Mouse (Mus musculus): ENCODE measurements around the gene Hmga1b. TPM values are rescaled to one million over a fixed set of nuclear protein-coding genes. Genes with fewer than 3 reads are reported as not detected.
"Not testable (repeated sequence)": the region's sequence is repeated elsewhere in the genome, so short reads cannot be mapped to it uniquely, and the experiment has no call there.

Gene Hmga1b
- polyA plus RNA-seq, 1 experiment from 2014 or later, result 3.0 TPM

DNA sequence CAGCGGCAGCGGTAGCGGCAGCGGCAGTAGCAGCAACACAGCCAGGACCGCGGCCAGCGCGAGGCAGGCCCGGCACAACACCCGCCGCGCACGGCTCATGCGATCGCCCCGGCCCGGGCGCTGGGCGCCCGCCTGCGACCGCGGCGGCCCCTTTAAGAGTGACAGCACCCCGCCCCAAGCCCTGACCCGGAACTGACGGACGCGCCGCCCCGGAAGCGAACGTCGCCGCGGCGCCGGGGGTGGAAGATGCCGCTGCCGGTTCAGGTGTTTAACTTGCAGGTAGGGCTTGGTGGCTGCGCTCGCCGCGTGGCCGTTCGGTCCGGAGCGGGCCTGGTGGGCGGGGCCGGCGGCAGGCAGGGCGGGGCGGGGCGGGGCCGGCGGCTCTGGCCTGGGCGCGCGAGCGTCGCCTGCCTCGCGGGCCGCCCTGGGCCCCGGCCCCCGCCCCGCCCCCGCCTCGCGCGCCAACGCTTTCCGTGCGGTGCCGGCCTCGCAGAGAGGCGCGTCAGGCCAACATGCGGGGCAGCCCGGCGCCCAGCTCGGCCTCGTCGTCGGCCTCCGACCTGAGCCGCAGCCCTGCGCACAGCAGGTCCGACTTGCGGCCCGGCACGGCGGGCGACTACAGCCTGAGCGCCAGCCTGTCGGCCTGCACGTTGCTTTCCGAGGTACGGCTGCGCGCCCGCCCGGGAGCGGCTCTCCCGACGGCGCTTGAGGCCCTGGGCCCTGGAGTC, 21.6 kb downstream of the Hmga1b start, which contains the start of the genes Rfng and Gps1:
Gene Rfng (minus strand): TSS at position 144 of the 728 bp plus-strand sequence.
Gene Gps1 (plus strand): TSS at position 209 of the 728 bp plus-strand sequence.
- no peaks in the 10 kb centered on the region for H3K27me3 ChIP-seq (replicated peaks; ENCODE audit: control insufficient read depth, insufficient read depth, low read length)
- peak; percentile 91 for ATAC-seq (ENCODE audit: low read depth)
- peak within 1 kb of the TSS; percentile 74 for H3K27ac ChIP-seq (replicated peaks; ENCODE audit: low read depth, low read length)
- 0% methylated on average over 34 of the region's 107 CpGs for WGBS
- peaks cover 10% of the 10 kb centered on the region for H3K4me1 ChIP-seq (ENCODE audit: control insufficient read depth, insufficient read depth, low read length)
- H3K4me2 ChIP-seq (ENCODE audit: low read depth, low read length), result peak within 1 kb of the TSS; percentile 95
- no peaks in the 10 kb centered on the region for H3K9me3 ChIP-seq (ENCODE audit: control insufficient read depth, low read length)
- peak within 1 kb of the TSS; percentile 92 for H3K4me3 ChIP-seq (ENCODE audit: low read depth, low read length)
- peak; percentile 89 for DNase-seq (ENCODE audit: low spot score)
- H3K36me3 ChIP-seq (ENCODE audit: control insufficient read depth, insufficient read depth, low read length), result peaks cover 55% of the 10 kb centered on the region
- peak within 1 kb of the TSS; percentile 92 for H3K9ac ChIP-seq (ENCODE audit: low read depth, low read length)

DNA sequence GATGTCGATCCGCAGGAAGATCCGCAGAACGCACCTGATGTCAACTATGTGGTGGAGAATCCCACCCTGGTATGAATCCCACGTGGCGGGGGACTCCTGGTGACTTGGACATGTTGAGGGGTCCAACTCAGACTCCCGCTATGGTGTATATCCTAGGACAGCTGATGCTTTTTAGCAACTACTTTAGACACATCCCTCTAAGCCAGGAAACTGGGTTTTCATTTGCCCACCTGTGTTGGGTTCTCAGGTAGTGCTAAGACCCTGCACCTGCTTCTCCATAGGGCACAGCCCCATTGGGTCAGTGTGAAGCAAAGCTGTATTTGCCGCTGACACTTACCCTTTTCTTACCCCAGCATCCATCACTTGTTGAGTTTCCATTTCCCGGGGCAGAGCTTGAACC, 22.6 kb downstream of the Hmga1b start:
- WGBS, result 44% methylated on average over 9 of the region's 9 CpGs
- ATAC-seq (ENCODE audit: low read depth), result no peak

DNA sequence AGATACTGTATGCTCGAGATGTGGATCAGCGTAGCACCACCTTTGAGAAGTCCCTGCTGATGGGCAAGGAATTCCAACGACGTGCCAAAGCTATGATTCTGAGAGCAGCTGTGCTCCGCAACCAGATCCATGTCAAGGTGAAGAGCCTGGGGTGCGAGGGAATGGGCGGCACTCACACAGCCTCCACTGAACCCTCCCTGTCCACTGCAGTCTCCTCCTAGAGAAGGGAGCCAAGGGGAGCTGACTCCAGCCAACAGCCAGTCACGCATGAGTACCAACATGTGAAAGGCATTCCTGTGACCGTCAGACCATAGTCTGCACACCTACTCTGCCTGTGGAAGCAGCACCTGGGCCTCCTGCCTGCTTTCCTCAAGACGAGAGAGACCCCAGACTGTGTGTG, 25.9 kb downstream of the Hmga1b start:
- peaks cover 77% of the 10 kb centered on the region for H3K36me3 ChIP-seq (ENCODE audit: control insufficient read depth, insufficient read depth, low read length)
- WGBS, result 92% methylated on average over 9 of the region's 10 CpGs
- not testable (repeated sequence) for H3K9me3 ChIP-seq (ENCODE audit: control insufficient read depth, low read length); H3K4me2 ChIP-seq (ENCODE audit: low read depth, low read length); H3K9ac ChIP-seq (ENCODE audit: low read depth, low read length); H3K27me3 ChIP-seq (replicated peaks; ENCODE audit: control insufficient read depth, insufficient read depth, low read length); DNase-seq (ENCODE audit: low spot score); H3K27ac ChIP-seq (replicated peaks; ENCODE audit: low read depth, low read length); H3K4me3 ChIP-seq (ENCODE audit: low read depth, low read length); H3K4me1 ChIP-seq (ENCODE audit: control insufficient read depth, insufficient read depth, low read length); ATAC-seq (ENCODE audit: low read depth)

More for the DNA sequence above, 22.6 kb downstream of the Hmga1b start:
- H3K36me3 ChIP-seq (ENCODE audit: control insufficient read depth, insufficient read depth, low read length), result peaks cover 57% of the 10 kb centered on the region
- peak overlapping the region; percentile 92 for H3K4me3 ChIP-seq (ENCODE audit: low read depth, low read length)
- H3K27ac ChIP-seq (replicated peaks; ENCODE audit: low read depth, low read length), result no peak overlapping the region
- no peak for DNase-seq (ENCODE audit: low spot score)
- peak overlapping the region; percentile 92 for H3K9ac ChIP-seq (ENCODE audit: low read depth, low read length)
- peaks cover 10% of the 10 kb centered on the region for H3K4me1 ChIP-seq (ENCODE audit: control insufficient read depth, insufficient read depth, low read length)
- H3K27me3 ChIP-seq (replicated peaks; ENCODE audit: control insufficient read depth, insufficient read depth, low read length), result no peaks in the 10 kb centered on the region
- no peaks in the 10 kb centered on the region for H3K9me3 ChIP-seq (ENCODE audit: control insufficient read depth, low read length)
- peak overlapping the region; percentile 95 for H3K4me2 ChIP-seq (ENCODE audit: low read depth, low read length)

DNA sequence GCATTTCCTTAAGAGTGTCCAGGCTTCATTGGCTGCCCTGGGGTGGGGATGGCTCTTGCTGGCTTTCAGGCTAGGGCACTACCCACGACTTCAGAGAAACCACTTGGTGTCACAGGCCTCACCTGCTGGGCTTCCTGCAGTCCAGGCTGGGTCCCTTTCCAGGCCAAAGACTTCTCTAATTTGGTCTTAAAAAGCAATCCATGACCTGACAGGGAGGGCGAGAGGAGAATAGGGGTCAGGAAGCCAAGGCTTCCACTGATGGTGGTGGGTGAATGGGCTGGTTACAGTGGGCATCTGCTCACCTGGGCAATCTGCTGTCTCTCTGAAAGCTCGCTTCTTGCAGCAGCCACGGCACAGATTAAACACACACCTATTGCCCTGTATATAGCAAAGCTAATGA, 26.8 kb downstream of the Hmga1b start:
- Histone ChIP-seq H3K4me2 (ENCODE audit: low read depth, low read length) (no peak overlapping the region), H3K4me1 (ENCODE audit: control insufficient read depth, insufficient read depth, low read length) (peaks cover 6% of the 10 kb centered on the region), H3K27ac (replicated peaks; ENCODE audit: low read depth, low read length) (no peak overlapping the region), H3K36me3 (ENCODE audit: control insufficient read depth, insufficient read depth, low read length) (peaks cover 84% of the 10 kb centered on the region), H3K9ac (ENCODE audit: low read depth, low read length) (no peak overlapping the region), H3K27me3 (replicated peaks; ENCODE audit: control insufficient read depth, insufficient read depth, low read length) (no peaks in the 10 kb centered on the region), H3K4me3 (ENCODE audit: low read depth, low read length) (no peak overlapping the region), H3K9me3 (ENCODE audit: control insufficient read depth, low read length) (no peaks in the 10 kb centered on the region)
- ATAC-seq (ENCODE audit: low read depth) (no peak), DNase-seq (ENCODE audit: low spot score) (no peak)
- 79% methylated on average over 4 of the region's 4 CpGs for WGBS

DNA sequence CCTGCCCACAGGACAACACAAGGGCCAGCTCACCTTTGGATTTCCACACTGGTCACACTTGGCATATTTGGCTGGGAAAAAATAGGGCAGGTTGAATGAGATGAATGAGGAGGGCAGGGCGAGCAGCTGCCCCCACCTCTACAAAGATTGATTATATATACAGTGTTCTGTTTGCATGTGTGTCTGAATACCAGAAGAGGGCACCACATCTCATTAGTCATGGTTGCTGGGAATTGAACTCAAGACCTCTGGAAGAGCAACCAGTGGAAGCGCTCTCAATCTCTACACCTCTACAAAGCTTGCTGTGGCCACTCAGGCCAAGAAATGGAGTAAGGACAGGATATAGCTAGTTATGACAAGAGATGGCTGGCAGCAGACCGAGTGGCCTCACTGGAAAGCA, 27.2 kb downstream of the Hmga1b start:
- no peaks in the 10 kb centered on the region for H3K27me3 ChIP-seq (replicated peaks; ENCODE audit: control insufficient read depth, insufficient read depth, low read length)
- H3K27ac ChIP-seq (replicated peaks; ENCODE audit: low read depth, low read length), result no peak overlapping the region
- H3K9me3 ChIP-seq (ENCODE audit: control insufficient read depth, low read length), result no peaks in the 10 kb centered on the region
- H3K4me3 ChIP-seq (ENCODE audit: low read depth, low read length), result no peak overlapping the region
- H3K4me1 ChIP-seq (ENCODE audit: control insufficient read depth, insufficient read depth, low read length), result peaks cover 6% of the 10 kb centered on the region
- H3K36me3 ChIP-seq (ENCODE audit: control insufficient read depth, insufficient read depth, low read length), result peaks cover 84% of the 10 kb centered on the region
- ATAC-seq (ENCODE audit: low read depth), result no peak
- no peak overlapping the region for H3K9ac ChIP-seq (ENCODE audit: low read depth, low read length)
- H3K4me2 ChIP-seq (ENCODE audit: low read depth, low read length), result no peak overlapping the region
- DNase-seq (ENCODE audit: low spot score), result no peak
- WGBS, result 87% methylated on average over 3 of the region's 3 CpGs

DNA sequence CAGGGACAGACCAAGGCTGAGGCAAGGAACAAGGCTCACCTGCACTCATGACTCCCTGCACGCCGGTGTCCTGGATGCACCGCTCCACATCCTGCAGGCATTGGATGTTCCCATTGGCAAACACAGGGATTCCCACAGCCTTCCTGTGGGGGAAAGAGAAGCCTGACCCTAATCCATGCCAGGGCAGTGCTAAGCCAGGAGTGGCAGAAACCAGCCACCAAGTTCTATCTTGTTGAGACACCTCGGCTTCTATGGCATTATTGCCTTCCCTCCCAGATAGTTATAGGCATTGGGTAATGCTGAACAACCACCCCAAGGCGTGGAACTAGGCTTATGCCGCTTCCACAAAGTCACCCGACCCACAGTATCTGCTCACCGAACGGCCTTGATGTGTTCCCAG, 30.1 kb downstream of the Hmga1b start:
- Histone ChIP-seq H3K4me3 (ENCODE audit: low read depth, low read length) (no peak overlapping the region), H3K27me3 (replicated peaks; ENCODE audit: control insufficient read depth, insufficient read depth, low read length) (no peaks in the 10 kb centered on the region), H3K36me3 (ENCODE audit: control insufficient read depth, insufficient read depth, low read length) (peaks cover 62% of the 10 kb centered on the region), H3K4me2 (ENCODE audit: low read depth, low read length) (no peak overlapping the region), H3K9ac (ENCODE audit: low read depth, low read length) (no peak overlapping the region), H3K4me1 (ENCODE audit: control insufficient read depth, insufficient read depth, low read length) (peaks cover 7% of the 10 kb centered on the region), H3K9me3 (ENCODE audit: control insufficient read depth, low read length) (no peaks in the 10 kb centered on the region), H3K27ac (replicated peaks; ENCODE audit: low read depth, low read length) (no peak overlapping the region)
- DNase-seq (ENCODE audit: low spot score), result no peak
- ATAC-seq (ENCODE audit: low read depth), result no peak
- 91% methylated on average over 9 of the region's 9 CpGs for WGBS

DNA sequence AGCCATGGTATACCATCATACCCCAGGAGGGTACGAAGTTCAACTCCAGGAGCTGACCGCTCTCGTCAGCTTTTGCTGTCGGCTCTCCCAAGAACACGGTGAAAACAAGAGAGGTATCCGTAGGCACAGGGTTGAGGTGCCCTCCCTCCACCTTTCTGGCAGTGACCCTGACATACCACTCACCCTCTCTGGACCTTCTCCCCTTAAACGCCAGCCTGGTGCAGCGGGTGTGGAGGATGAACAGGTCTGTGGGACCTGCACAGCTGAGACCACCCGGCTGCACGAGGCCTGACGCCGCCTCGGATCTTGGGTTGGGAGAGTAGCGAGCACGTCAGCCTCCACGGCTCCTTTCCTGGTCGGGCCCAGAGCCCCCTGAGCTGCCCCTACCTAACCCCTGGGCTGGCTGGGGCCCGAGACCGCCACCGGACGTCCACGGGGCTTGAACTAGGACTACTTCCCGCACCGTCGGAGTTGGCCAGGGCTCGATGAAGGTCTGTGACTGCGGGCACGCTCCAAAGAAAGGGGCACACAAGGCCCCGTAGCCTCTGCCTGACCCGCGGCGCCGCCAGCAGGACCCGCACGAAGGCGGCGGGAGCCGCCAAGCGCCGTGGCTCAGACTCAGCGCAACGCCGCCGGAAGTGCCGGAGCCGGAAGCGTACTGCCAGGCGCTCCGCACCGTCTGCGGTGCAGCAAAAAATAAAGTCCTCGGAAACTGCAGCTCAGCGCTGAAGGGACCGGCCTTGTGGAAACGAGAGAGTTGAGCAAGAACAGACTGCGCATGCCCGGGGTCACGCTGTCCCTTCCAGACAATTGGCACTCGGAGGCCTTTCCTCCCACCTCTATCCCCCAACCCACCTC, 33.4 kb downstream of the Hmga1b start, which contains the start of gene Dus1l:
Gene Dus1l (minus strand): TSS at position 648 of the 858 bp plus-strand sequence.
- H3K27ac ChIP-seq (replicated peaks; ENCODE audit: low read depth, low read length), result peak within 1 kb of the TSS; percentile 63
- DNase-seq (ENCODE audit: low spot score) (peak; percentile 95), ATAC-seq (ENCODE audit: low read depth) (peak; percentile 91)
- no peaks in the 10 kb centered on the region for H3K27me3 ChIP-seq (replicated peaks; ENCODE audit: control insufficient read depth, insufficient read depth, low read length)
- peak within 1 kb of the TSS; percentile 97 for H3K9ac ChIP-seq (ENCODE audit: low read depth, low read length)
- H3K4me1 ChIP-seq (ENCODE audit: control insufficient read depth, insufficient read depth, low read length), result peaks cover 7% of the 10 kb centered on the region
- H3K4me3 ChIP-seq (ENCODE audit: low read depth, low read length), result peak within 1 kb of the TSS; percentile 99
- no peaks in the 10 kb centered on the region for H3K9me3 ChIP-seq (ENCODE audit: control insufficient read depth, low read length)
- H3K36me3 ChIP-seq (ENCODE audit: control insufficient read depth, insufficient read depth, low read length), result peaks cover 31% of the 10 kb centered on the region
- WGBS, result 3% methylated on average over 50 of the region's 59 CpGs
- H3K4me2 ChIP-seq (ENCODE audit: low read depth, low read length), result peak within 1 kb of the TSS; percentile 85

DNA sequence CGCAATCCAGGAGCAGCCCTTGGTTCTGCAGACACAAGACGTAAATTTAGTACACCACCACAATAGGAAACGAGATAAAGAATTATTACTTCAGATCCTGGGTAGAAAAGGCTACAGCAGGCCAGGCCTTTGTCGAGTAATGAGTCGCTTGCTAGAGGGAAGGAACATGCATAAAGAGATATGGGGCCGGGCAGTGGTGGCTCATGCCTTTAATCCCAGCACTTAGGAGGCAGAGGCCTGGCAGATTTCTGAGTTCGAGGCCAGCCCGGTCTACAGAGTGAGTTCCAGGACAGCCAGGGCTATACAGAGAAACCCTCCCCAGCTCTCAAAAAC, 34.0 kb downstream of the Hmga1b start:
- Histone ChIP-seq H3K9me3 (ENCODE audit: control insufficient read depth, low read length) (no peaks in the 10 kb centered on the region), H3K9ac (ENCODE audit: low read depth, low read length) (peak overlapping the region; percentile 97), H3K4me3 (ENCODE audit: low read depth, low read length) (peak overlapping the region; percentile 99), H3K4me2 (ENCODE audit: low read depth, low read length) (peak overlapping the region; percentile 85), H3K4me1 (ENCODE audit: control insufficient read depth, insufficient read depth, low read length) (peaks cover 7% of the 10 kb centered on the region), H3K27ac (replicated peaks; ENCODE audit: low read depth, low read length) (peak overlapping the region; percentile 63; the same call in 1 of the 2 replicates), H3K36me3 (ENCODE audit: control insufficient read depth, insufficient read depth, low read length) (peaks cover 25% of the 10 kb centered on the region), H3K27me3 (replicated peaks; ENCODE audit: control insufficient read depth, insufficient read depth, low read length) (no peaks in the 10 kb centered on the region)
- ATAC-seq (ENCODE audit: low read depth) (peak; percentile 3; the same call in 1 of the 2 replicates), DNase-seq (ENCODE audit: low spot score) (no peak)
- WGBS, result 36% methylated on average over 8 of the region's 8 CpGs

Data from embryonic facial prominence, embryonic 14.5 days (tissue).